Mouse (Mus musculus) heart, postnatal 25 days (tissue): ENCODE data around the gene Lce3e. TPM values are rescaled to one million over a fixed set of nuclear protein-coding genes. Genes with fewer than 3 reads are reported as not detected.

Experiments
- DNase-seq: peaks from one replicate; pipeline ENCODE4 v3.0.0; 2022; ENCODE audit warnings: low spot score
- intact Hi-C: fragments of 180-260 bp; cut with DNase I; formaldehyde crosslinking; loops from one replicate; pipeline ENCODE4 v1.15.1; 2025
- total RNA-seq, 2 experiments: library from RNA; stranded (reverse); gene quantifications; 2 replicates each; pipeline ENCODE4 v1.2.3; 2021

Gene Lce3e
- not detected for total RNA-seq

DNA sequence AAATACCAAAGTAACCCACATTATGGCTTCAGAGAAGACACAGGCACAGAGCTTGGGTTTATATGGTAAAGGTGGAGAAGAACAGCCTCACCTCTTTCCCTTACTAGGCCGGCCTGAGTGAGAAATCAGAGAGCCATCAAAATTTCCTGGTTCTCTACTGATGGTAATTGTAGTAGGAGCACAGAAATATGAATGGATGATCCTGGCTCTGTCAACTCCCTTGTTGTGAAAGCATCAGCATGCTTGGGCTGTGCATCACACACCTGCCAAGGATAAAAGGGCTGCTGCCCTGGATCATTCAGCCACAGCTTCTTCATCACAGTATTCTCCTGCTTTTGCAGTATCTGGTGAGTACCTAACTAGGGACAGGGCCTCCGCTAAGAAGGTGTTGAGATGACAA lies at the start of gene Lce3e:
Lce3e (plus strand) TSS at position 301 of the 400 bp plus-strand sequence.
- DNase-seq, result no peak
- intact Hi-C loops, result no loop called here

DNA sequence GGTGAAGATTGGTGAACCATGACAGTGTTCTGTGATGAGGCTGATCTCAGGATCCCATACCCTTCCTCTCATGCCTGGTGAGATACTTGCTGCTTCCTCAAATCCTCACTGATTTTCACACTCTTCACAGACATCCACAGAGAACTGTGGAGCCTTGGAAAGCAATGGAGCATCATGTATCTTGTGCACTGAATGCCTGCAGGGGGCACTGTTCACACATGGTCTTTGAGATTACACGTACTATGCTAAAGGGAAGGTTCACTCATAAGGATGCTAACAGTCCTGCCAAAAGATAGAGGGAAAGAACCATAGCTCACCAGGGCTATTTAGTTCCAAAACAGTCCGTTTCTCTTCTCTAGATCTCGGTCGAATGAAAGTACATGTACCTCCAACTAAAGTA lies 46.5 kb upstream of the Lce3e start:
- intact Hi-C loops, result no loop called here

GRCm38 (mm10) chr3:92926130-92926529 lies 40.7 kb upstream of the Lce3e start, which contains the start of gene Lce3a:
Lce3a (minus strand) TSS chr3:92926230.
- intact Hi-C loops, result no loop called here
- no peak for DNase-seq

More for the DNA sequence above, 46.5 kb upstream of the Lce3e start:
- no peak for DNase-seq

GRCm38 (mm10) chr3:92932679-92933078 lies 34.2 kb upstream of the Lce3e start, which contains the start of gene Lce3b:
Lce3b (plus strand) TSS chr3:92932979.
- intact Hi-C loops, result no loop called here
- no peak for DNase-seq

DNA sequence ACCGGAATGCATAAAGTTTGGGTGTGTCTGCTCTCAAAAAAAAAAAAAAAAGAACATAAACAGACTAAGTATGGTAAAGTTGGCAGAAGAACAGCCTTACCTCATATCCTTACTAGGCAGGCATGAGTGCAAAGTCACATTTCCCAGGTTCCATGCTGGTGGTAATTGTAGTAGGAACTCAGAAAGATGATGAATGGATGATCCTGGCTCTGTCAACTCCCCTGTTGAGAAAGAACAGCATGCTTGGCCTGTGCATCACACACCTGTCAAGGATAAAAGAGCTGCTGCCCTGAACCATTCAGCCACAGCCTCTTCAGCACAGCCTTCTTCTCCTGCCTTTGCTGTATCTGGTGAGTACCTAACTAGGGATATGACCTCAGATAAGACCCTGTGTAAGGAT lies 22.7 kb upstream of the Lce3e start, which contains the start of gene Lce3c:
Lce3c (plus strand) TSS at position 301 of the 400 bp plus-strand sequence.
- no peak for DNase-seq
- intact Hi-C loops, result no loop called here

DNA sequence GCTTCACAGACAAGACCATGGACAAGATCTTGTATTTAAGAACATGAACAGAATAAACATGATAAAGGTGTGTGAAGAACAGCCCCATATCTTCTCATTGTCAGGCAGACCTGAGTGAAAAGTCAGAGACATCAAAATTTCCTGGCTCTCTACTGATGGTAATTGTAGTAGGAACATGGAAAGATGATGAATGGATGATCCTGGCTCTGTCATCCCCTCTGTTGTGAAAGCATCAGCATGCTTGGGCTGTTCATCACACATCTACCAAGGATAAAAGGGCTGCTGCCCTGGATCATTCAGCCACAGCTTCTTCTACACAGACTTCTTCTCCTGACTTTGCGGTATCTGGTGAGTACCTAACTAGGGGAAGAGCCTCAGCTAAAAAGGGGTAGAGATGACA lies 9.8 kb upstream of the Lce3e start, which contains the start of gene Lce3d:
Lce3d (plus strand) TSS at position 301 of the 400 bp plus-strand sequence.
- no peak for DNase-seq

GRCm38 (mm10) chr3:92978484-92978883 lies 11.6 kb downstream of the Lce3e start:
- intact Hi-C loops, result no loop called here
- DNase-seq, result no peak

More for the DNA sequence above, 9.8 kb upstream of the Lce3e start, which contains the start of gene Lce3d:
- intact Hi-C loops, result no loop called here

DNA sequence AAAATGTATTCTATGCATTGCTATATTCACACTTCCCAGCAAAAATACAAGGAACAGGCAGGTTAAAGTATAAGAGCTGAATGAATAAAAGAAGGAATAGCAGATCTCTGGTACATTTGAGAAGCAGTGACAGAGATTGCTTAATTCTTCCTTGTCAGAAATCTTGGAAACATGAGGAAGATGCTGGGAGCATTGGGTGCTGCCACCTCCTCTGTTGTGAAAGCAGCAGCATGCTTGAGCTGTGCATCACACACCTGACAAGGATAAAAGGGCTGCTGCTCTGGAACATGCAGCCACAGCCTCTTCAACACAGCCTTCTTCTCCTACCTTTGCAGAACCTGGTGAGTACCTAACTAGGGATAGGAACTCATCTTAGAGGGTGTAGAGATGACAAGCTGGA lies 25.1 kb downstream of the Lce3e start, which contains the start of gene Lce3f:
Lce3f (plus strand) TSS at position 301 of the 400 bp plus-strand sequence.
- intact Hi-C loops, result no loop called here
- DNase-seq, result no peak

- peak; percentile 2 for DNase-seq
- intact Hi-C loops, result no loop called here
Measured at GRCm38 (mm10) chr3:92998691-92999090, 31.8 kb downstream of the Lce3e start.

GRCm38 (mm10) chr3:93000621-93001020 lies 33.8 kb downstream of the Lce3e start:
- DNase-seq, result no peak
- intact Hi-C loops, result no loop called here

- intact Hi-C loops, result no loop called here
- DNase-seq, result no peak
Measured at GRCm38 (mm10) chr3:93002843-93003242, 36.0 kb downstream of the Lce3e start.

GRCm38 (mm10) chr3:93014378-93014801 lies 47.5 kb downstream of the Lce3e start:
- intact Hi-C loops, result no loop called here
- no peak for DNase-seq

- intact Hi-C loops, result no loop called here
- DNase-seq, result no peak
Measured at GRCm38 (mm10) chr3:93014871-93015270, 48.0 kb downstream of the Lce3e start.

DNA sequence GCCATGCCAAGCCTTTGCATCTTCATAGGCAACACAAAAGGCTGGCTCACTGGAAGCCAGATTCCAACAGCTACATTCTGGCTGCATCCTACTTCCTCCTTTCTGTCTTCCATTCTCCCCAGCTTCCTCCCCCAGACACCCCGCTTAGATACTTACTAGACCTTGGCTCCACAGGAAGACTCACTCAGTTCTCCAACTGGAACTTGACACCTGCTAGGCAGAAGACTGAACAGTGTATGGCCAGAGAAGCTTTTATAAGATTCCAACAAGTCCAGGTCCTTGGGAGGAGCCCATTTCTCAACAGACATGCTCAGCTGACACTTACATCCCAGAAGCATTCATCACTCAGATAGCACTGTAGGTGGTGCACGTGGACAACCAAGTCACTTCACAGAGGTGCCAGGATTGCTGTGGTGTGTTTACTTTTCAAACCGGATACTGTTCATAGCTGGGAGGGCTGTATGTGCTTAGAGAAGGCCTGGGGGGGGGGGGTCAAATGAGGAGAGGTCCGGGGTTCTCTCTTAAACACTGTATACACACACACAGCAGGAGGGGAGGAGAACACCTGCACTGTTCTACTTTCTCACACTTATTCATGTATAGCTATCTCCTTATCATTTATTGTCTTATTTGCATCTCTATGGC lies 48.7 kb downstream of the Lce3e start, which contains the start of gene Crct1:
Crct1 (minus strand) TSS at position 228 of the 645 bp plus-strand sequence.
- intact Hi-C loops, result no loop called here
- no peak for DNase-seq

Other genes with a start within 250 kb of the Lce3e start
- not detected for gene Lce1f, start 246.7 kb upstream of the Lce3e start, total RNA-seq
- not detected for gene Gm38119, start 228.0 kb upstream of the Lce3e start, total RNA-seq
- not detected for gene Lce1g, start 214.7 kb upstream of the Lce3e start, total RNA-seq
- gene Lce1h, start 202.0 kb upstream of the Lce3e start, total RNA-seq, result not detected
- gene Lce1i, start 188.2 kb upstream of the Lce3e start, total RNA-seq, result not detected
- gene Lce1j, start 176.5 kb upstream of the Lce3e start, total RNA-seq, result not detected
- gene Lce1k, start 159.2 kb upstream of the Lce3e start, total RNA-seq, result not detected
- not detected for gene Kprp, start 139.8 kb upstream of the Lce3e start, total RNA-seq
- gene Lce1l, start 115.8 kb upstream of the Lce3e start, total RNA-seq, result not detected
- not detected for gene 2310050C09Rik, start 96.8 kb upstream of the Lce3e start, total RNA-seq
- gene Lce3a, start 40.8 kb upstream of the Lce3e start, total RNA-seq, result not detected
- gene Lce3b, start 34.1 kb upstream of the Lce3e start, total RNA-seq, result not detected
- not detected for gene Lce3c, start 22.6 kb upstream of the Lce3e start, total RNA-seq
- not detected for gene Lce3d, start 9.7 kb upstream of the Lce3e start, total RNA-seq
- gene Lce3f, start 25.2 kb downstream of the Lce3e start, total RNA-seq, result not detected
- gene Crct1, start 48.6 kb downstream of the Lce3e start, total RNA-seq, result not detected
- not detected for gene Lce1m, start 52.0 kb downstream of the Lce3e start, total RNA-seq
- gene Gm4858, start 101.8 kb downstream of the Lce3e start, total RNA-seq, result not detected
- gene Crnn, start 177.7 kb downstream of the Lce3e start, total RNA-seq, result not detected
- gene Flg2, start 230.2 kb downstream of the Lce3e start, total RNA-seq, result not detected